Mouse (Mus musculus) fibroblast of lung, adult 2 months (primary cell): ENCODE measurements at regions not wholly inside any gene's neighbourhood (a gene's known extent, or its start where the extent isn't known, plus 50 kb on each side); places are given as distances from the start of the nearest gene placed in this dataset.
A peak's percentile ranks its signal among the peaks of the same experiment; 100 is the strongest.

ENCODE experiments used
- DNase-seq: peaks from one replicate; pipeline ENCODE4 v3.0.0-alpha.2; 2011; ENCODE audit warnings: low read depth

DNA sequence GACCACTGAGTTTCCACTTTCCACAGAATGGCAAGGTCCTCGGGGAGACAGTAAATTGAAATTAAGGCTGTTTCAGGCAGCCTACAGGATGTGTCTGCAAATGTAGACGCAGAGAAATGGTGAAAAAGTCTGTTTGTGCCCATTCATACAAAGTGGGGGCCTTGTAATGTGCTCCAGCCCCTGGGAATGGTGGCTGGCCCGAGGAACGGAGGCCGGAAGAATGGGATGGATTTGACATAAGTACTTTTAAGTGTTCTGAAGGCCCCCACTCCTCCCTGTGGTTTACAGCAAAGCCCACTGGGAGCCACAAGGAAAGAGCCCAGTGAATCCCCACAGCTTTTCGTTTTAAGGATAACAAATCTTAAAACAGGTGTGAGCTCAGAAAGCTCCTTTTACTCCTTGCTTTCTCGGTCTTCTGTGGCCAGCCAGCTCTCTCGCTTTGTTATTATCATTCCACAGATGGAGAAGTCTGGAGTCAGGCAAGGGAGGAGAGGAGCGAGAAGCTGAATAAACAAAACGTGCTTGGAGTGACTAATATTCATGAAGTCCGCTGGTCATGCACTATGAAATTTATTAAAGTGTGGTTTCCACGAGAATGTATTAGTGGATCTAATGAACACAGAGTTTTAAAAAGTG, 337.7 kb downstream of the Hlx start:
- DNase-seq: no peak

DNA sequence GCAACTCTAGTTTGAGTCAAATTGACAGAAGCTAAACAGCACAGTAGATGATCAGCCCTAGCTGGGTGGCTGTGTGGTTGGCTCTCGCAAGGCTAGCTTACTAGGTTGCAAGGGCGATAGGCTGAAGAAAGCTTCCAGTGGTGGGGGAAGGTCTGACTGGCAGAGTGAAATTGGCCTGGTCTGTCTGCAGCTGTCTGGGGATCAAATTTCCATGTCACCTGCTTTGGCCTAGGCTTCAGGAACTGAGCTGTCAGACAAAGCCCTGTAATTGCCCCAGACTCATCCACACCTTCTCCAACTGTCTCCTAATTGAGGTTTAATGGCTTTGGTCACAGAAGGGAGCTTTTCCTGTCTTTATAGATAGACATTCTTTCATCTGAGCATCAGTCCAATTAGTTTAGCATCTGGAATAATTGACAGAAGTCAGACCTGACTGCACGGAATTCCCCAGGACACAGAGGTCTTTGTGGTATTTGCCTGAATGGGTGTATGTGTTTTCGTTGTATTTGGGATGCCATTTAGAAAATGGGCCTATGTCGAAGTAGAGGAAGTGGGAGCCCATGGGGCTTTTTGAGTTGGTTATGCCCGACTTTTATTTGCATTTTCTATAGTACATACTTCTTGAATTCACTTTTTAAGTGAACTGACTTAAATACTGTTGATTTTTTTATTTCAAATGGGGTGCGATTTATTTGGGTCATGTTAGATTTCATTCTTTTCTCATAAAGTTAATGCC, 348.2 kb downstream of the Hlx start:
- DNase-seq: no peak

GRCm38 (mm10) chr1:184378665-184379064, 344.6 kb upstream of the 1700056E22Rik start:
- DNase-seq: no peak

- no peak for DNase-seq
Measured at GRCm38 (mm10) chr1:184365026-184365425, 330.9 kb upstream of the 1700056E22Rik start.

- no peak for DNase-seq
Measured at GRCm38 (mm10) chr1:184358226-184358568, 324.1 kb upstream of the 1700056E22Rik start.

DNA sequence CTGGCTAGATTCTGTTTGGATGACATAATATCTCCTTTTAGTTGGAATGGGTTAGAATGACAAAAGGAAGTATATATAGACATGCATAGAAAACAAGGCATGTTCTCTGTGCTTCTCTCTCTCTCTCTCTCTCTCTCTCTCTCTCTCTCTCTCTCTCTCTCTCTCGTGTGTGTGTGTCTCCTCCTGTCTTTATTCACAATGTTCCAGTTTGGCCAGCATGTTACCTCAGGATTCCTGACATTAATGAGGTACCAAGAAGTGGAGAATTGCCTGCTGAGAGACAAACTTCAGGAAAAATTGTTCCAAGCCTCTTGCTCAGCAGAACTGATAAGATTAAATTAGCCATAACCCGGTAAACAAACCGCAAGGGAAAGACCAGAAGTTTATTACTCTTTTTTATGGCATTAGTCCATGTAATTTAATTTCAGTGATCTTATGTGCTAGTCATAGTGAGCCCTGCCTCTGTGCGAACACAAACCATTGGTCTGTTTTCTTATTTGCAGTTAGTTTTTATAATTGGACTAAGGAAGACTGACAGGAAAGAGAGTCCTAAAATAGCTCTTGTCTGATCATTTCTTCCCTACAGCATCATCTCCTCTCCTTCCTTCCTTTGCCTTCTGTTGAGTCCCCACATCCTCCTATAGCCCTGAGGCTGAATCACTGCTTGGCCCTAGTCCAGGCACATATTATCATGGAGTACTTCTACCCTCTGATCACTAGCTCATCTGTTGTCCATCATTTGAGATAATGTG, 323.5 kb upstream of the 1700056E22Rik start:
- DNase-seq: no peak

DNA sequence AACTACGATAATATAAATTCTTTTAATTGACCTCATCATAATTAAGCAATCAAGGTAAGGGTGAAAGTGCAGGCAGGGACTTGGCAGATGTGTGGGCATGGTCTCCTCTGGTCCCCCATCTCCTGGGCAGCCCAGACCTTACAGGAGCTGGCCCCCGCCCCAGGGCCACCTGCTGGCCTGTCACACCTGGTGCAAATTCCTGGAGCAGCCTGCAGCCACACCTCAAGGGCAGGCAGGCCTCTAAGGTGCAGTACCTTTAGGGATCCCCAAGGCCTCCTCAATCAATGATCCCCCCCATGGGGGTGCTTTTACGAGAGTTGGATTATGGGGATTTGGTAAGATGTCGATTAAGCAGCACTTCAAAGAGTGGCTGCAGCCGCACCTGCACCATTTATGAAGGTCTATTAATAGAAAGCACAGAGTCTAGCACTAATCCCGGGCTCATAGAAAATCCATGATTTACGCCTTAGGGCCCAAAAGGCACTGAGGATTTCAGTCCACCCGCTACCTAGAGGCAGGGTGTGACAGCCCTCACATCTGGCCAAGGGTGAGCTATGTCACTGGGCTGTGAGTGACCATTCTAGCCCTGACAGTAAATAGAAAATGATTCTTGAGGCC, 319.8 kb upstream of the 1700056E22Rik start:
- DNase-seq: no peak

- no peak for DNase-seq
Measured at GRCm38 (mm10) chr1:184351760-184352159, 317.7 kb upstream of the 1700056E22Rik start.

GRCm38 (mm10) chr1:184344829-184345228, 310.7 kb upstream of the 1700056E22Rik start:
- peak; percentile 20 for DNase-seq

GRCm38 (mm10) chr1:184335952-184336351, 301.9 kb upstream of the 1700056E22Rik start:
- DNase-seq: no peak

DNA sequence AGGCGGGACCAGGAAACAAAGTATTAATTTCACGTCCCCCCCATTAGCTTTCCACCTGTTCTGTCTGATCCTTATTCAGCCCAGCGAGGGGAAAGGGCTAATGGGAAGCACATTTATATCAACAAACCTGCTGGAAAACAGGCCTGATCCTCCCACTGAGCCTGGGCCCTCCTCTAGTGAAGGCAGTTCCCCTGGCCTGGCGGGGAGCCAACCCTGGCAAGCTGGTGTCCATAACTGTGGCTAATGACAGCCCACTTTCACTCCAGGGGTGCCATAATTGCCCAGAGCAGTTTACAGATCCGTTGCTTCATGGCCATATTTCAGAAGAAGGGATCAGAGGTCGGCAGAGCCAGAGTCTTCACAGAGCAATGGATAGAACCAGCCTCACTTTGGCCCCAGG, 301.2 kb upstream of the 1700056E22Rik start:
- DNase-seq: no peak

DNA sequence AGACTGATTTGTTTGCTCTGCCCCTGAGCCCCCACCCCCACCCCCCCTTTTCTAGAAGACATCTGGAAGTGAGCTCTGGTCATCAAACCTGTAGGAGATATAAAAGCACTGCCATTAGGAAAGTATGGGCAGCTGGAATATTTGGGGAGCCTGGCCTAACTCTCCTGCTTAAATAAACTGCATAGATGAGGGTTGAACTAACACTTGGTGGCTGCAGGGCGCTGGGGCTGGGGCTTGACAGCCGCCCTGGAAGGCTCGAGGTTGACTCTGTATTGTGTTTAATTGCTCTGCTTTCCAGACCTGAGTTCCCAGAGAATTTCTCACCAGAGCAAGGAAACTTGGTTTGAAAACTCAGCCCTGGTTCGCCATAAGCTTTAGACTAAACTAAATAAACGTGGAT, 300.7 kb upstream of the 1700056E22Rik start:
- no peak for DNase-seq

DNA sequence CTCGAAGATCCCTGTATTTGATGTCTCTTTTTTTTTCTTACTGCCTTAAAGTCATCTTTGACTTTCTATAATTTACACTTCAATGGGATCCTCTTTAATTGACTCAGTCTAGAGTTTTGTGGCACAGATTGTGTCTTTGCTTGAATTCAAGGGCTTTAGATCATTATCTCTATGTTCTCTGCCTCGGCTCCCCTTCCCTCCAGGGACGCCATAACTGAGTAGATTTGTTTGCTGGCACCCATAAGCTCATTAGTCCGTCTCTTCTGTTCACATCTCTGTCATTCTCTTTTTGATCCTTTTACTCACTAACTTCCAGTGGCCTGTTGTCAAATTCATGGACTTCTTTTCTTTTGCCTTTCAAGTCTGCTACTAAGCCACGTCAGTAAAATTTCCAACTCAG, 299.0 kb upstream of the 1700056E22Rik start:
- no peak for DNase-seq

DNA sequence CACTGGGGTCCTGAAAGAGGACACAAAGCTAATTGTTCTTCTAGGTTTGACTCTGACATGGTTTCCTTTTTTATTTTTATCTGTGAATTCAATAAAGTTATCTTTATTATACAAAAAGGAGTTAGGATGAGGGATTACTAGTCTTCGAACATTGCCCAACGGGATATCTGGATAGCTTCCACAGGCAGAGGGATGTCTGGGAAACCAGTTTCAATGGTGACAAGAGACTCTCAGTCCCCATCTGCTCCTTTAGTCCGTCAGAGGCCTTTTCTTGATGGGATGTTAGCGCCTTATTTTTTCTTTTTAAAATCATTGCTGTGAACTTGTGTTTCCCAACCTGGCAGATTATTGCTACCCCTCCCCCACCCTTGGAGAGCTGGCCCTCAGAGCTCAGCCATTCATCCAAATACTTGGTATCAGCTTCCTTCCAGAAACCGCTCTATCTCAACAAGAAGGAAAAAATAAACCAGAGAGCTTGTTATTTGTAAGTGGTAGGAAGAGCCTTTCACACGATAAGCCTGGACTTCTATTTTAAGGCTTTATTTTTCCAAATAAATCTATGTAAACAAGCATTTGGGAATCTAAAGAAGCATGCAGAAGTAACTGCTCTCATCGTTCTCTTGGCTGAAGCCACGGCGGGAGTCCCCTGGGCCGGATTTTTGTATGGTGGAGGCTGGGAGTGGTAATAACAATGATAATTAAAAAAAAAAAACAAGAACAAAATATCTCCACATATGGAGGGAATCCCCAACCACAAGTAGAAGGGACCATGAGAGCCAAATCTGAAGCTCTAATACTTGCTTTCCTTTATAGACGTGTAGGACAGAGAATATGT, 296.6 kb upstream of the 1700056E22Rik start:
- no peak for DNase-seq

GRCm38 (mm10) chr1:184326191-184326590, 292.1 kb upstream of the 1700056E22Rik start:
- no peak for DNase-seq

GRCm38 (mm10) chr1:184324234-184324633, 290.1 kb upstream of the 1700056E22Rik start:
- DNase-seq: no peak

GRCm38 (mm10) chr1:184320521-184321177, 286.5 kb upstream of the 1700056E22Rik start:
- DNase-seq: no peak

GRCm38 (mm10) chr1:184310185-184310815, 276.2 kb upstream of the 1700056E22Rik start:
- DNase-seq: no peak

- no peak for DNase-seq
Measured at GRCm38 (mm10) chr1:184304813-184305212, 270.7 kb upstream of the 1700056E22Rik start.

- no peak for DNase-seq
Measured at GRCm38 (mm10) chr1:184304204-184304603, 270.1 kb upstream of the 1700056E22Rik start.

DNA sequence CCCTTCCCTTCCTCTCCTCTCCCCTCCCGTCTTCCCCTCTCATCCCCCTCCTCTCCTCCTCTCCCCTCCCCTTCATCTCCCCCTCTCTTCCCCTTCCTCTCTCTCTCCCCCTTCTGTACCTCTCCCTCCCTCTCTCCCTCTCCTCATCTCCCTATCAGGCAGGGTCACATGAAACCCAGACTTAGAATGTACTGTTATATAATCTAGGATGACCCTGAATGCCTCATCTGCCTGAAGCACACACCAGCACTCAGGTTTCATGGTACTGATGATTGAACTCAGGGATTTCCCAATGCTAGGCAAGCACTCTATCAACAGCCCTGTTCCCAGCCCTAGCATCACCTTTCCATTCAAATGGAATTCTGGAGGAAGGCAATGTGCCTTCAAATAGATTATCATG, 264.6 kb upstream of the 1700056E22Rik start:
- no peak for DNase-seq
